Mouse (Mus musculus): ENCODE results near the gene Ovol1.

DNA sequence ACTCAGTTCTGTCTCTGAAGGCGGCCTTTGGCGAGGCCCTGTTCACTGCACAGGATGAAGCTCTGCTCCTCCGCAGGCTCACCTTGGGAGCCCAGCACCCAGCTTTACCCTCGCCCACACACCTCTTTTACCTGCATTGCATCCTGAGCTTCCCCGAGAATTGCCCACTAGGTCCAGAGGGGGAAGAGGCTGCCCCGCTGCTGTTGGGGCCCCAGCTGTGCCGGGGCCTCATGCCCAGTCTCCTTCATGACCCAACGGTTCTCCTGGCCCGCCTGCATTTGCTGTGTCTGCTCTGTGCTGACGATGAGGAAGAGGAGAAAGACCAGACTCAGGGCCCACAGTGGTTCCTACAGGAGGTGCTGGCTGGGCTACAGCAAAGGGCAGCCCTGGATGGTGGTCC, 9.1 kb upstream of the Ovol1 start:
- TF ChIP-seq POLR2A (IDR thresholded peaks at IDR 0.05; ENCODE audit: low read depth, low read length) = no peak
- no peak for TF ChIP-seq CTCF (IDR thresholded peaks at IDR 0.05; ENCODE audit: extremely low read depth, insufficient read length, insufficient replicate concordance, low read depth, low read length)

Data from small intestine, adult 2 months (tissue).